In the genomic region with DNA sequence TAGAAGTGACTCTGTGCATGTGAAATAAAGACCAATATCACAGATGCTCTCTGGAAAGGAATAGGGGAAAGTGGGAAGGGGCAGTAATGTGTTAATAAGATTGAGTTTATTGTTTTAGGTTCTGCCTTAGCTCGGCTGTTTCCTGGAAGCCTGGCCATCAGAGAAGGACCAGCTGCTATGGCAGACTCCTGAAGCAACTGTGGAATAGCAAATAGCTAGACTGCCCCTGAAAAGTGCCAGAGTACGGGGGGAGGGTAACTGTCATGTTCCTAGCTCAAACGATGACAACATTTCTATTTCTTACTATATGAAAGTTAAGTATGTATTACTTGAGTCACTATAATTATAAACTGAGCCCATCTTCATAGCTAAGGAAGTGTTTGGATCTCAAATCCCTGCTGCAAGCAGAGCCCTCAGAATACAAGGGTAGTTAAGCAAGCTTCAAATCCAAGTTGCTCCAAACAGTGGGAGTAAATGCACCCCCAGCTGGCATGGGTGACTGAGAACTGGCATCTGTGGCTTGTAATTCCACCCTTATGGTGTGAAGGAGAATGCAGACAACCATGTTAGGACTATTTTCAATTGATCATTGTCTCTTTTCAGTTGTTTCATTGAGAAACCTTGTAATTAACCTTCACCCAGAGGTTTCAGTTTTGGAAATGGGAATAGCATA, we compare ENCODE assay signal across 14 mouse cellular contexts.
DNase-seq lines count a peak whose midpoint lies in the region; TF ChIP-seq lines count a peak whose summit lies in the region.
"Had no signal": no experiment of that assay in that cellular context is flagged by ENCODE, and none has a peak within 500 bp of the region (broad histone marks: within the 10 kb centered on the region; RNA-seq: fewer than 3 reads in every experiment).

No protein-coding gene starts in this region.

- peak; percentile 62 for DNase-seq in right cerebral cortex, adult 18-20 months
- no peak for DNase-seq in right cerebral cortex, postnatal 25 days
- DNase-seq in layer of hippocampus, adult 2 months (ENCODE audit: low spot score in 2 of 2) = peak; percentile 73 to 76
- peak; percentile 7 to 22 for DNase-seq in left cerebral cortex, postnatal 14 days (ENCODE audit: low spot score in 2 of 2)
- DNase-seq in MN1 (ENCODE audit: low spot score) = no peak
- no peak for DNase-seq in cerebellum, adult 11 months
- DNase-seq in thymus, postnatal 25 days = no peak
- DNase-seq: adrenal gland, adult 8-10 months; gastrocnemius, postnatal 10 days; kidney, adult 18-20 months; lung, adult 2 months had no signal

- H3K4me3 ChIP-seq in layer of hippocampus, adult 2 months = no peak overlapping the region
- H3K4me3 ChIP-seq: embryonic facial prominence, embryonic 13.5 days; heart, embryonic 13.5 days; hindbrain, embryonic 12.5 days had no signal

- intact Hi-C loops in left cerebral cortex, postnatal 14 days (cut with DNase I) = no loop called here

- TF ChIP-seq CTCF in layer of hippocampus, adult 2 months (conservative IDR thresholded peaks at IDR 0.05) = no peak

- H3K27ac ChIP-seq in layer of hippocampus, adult 2 months = peak overlapping the region; percentile 63
- H3K27ac ChIP-seq: embryonic facial prominence, embryonic 13.5 days; heart, embryonic 13.5 days; hindbrain, embryonic 12.5 days had no signal

Comparison
In these comparisons a context has a peak if more than half of its experiments do, and no peak if none do; other contexts are left out.
1. DNase-seq: peak in right cerebral cortex, adult 18-20 months (single experiment), layer of hippocampus, adult 2 months (2 of 2) and left cerebral cortex, postnatal 14 days (2 of 2); none in right cerebral cortex, postnatal 25 days (single experiment), MN1 (single experiment), cerebellum, adult 11 months (single experiment) and thymus, postnatal 25 days (single experiment).